Mouse (Mus musculus): Measurements from ENCODE around the gene Dmwd. TPM values are rescaled to one million over a fixed set of nuclear protein-coding genes. Genes with fewer than 3 reads are reported as not detected.

The Dmwd gene
- polyA plus RNA-seq, 1 experiment = not detected

DNA sequence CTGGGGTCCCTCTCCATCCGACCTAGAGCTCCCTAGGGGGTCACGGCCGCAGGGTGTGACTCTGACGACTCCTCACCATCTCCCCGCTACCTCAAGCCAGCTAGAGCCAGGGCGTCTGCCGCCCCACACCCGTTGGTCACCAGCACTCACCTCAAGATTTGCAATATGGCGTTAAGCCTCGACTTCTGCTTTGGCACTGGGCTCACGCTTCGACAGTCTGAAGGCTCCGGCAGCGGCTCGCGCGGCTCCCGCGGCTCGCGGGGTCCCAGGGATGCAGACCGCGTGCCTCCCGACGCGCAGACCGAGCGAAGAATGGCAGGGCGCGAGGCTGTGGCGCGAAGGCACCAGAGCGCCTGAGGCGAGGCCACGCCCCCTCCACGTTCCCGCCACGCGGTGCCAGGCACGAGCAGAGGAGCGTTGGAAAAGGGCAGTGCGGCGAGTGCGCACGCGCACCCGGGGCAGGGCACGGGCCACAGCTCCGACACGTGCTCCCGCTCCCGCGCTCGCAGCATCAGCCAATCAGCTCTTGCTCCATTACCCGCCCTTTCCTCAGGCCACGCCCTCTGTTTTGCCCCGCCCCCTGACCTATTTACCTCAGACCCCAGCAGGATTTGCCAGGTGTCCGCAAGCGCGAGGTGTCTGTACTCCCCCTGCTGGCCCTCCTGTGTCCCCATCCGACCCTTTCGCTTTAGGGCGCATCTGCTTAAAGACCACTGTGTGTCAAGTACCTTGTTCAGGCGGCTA, 42.2 kb downstream of the Dmwd start, which contains the start of gene Gm4969:
TSS of gene Gm4969 (minus strand) at position 341 of the 744 bp plus-strand sequence.
- no peak for TF ChIP-seq CTCF (IDR thresholded peaks at IDR 0.05; ENCODE audit: insufficient read depth, low read depth, low read length)
- TF ChIP-seq POLR2A (IDR thresholded peaks at IDR 0.05; ENCODE audit: insufficient read depth, low read depth, low read length) = no peak
- 21% methylated on average over 64 of the region's 64 CpGs for WGBS
- no peak within 1 kb of the TSS for H3K27ac ChIP-seq (ENCODE audit: insufficient read depth, low read depth, low read length)

GRCm38 (mm10) chr7:19119083-19119482, 43.1 kb downstream of the Dmwd start:
- Histone ChIP-seq H3K27ac (ENCODE audit: insufficient read depth, low read depth, low read length) (no peak overlapping the region), H3K4me3 (ENCODE audit: insufficient read depth, low read depth, low read length) (no peak overlapping the region), H3K4me1 (ENCODE audit: control insufficient read depth, insufficient read depth, low read length) (peaks cover 12% of the 10 kb centered on the region)
- 92% methylated on average over 8 of the region's 8 CpGs for WGBS
- TF ChIP-seq POLR2A (IDR thresholded peaks at IDR 0.05; ENCODE audit: insufficient read depth, low read depth, low read length) = no peak
- no peak for TF ChIP-seq CTCF (IDR thresholded peaks at IDR 0.05; ENCODE audit: insufficient read depth, low read depth, low read length)

More for the DNA sequence above, 42.2 kb downstream of the Dmwd start, which contains the start of gene Gm4969:
- Histone ChIP-seq H3K4me1 (ENCODE audit: control insufficient read depth, insufficient read depth, low read length) (peaks cover 12% of the 10 kb centered on the region), H3K4me3 (ENCODE audit: insufficient read depth, low read depth, low read length) (peak within 1 kb of the TSS; percentile 29)

- H3K4me1 ChIP-seq (ENCODE audit: control insufficient read depth, insufficient read depth, low read length) = peaks cover 12% of the 10 kb centered on the region
- TF ChIP-seq CTCF (IDR thresholded peaks at IDR 0.05; ENCODE audit: insufficient read depth, low read depth, low read length) (no peak), POLR2A (IDR thresholded peaks at IDR 0.05; ENCODE audit: insufficient read depth, low read depth, low read length) (peak; percentile 93)
- 2% methylated on average over 34 of the region's 34 CpGs for WGBS
- peak within 1 kb of the TSS; percentile 95 for H3K4me3 ChIP-seq (ENCODE audit: insufficient read depth, low read depth, low read length)
- H3K27ac ChIP-seq (ENCODE audit: insufficient read depth, low read depth, low read length) = 0 out of 2 replicates have a peak within 1 kb of the TSS, but pooled peaks have one; percentile 45
These were observed 43.8 kb downstream of the Dmwd start, which contains the start of gene Fbxo46 for GRCm38 (mm10) chr7:19119631-19120429. Fbxo46 (plus strand) TSS chr7:19119859.

GRCm38 (mm10) chr7:19121686-19122085, 45.7 kb downstream of the Dmwd start:
- TF ChIP-seq POLR2A (IDR thresholded peaks at IDR 0.05; ENCODE audit: insufficient read depth, low read depth, low read length) (no peak), CTCF (IDR thresholded peaks at IDR 0.05; ENCODE audit: insufficient read depth, low read depth, low read length) (no peak)
- 76% methylated on average over 4 of the region's 4 CpGs for WGBS
- Histone ChIP-seq H3K27ac (ENCODE audit: insufficient read depth, low read depth, low read length) (no peak overlapping the region), H3K4me3 (ENCODE audit: insufficient read depth, low read depth, low read length) (no peak overlapping the region), H3K4me1 (ENCODE audit: control insufficient read depth, insufficient read depth, low read length) (peaks cover 12% of the 10 kb centered on the region)

- WGBS = 84% methylated on average over 6 of the region's 6 CpGs
- Histone ChIP-seq H3K4me3 (ENCODE audit: insufficient read depth, low read depth, low read length) (no peak overlapping the region), H3K27ac (ENCODE audit: insufficient read depth, low read depth, low read length) (no peak overlapping the region), H3K4me1 (ENCODE audit: control insufficient read depth, insufficient read depth, low read length) (peaks cover 2% of the 10 kb centered on the region; the same call in 1 of the 2 replicates)
- TF ChIP-seq POLR2A (IDR thresholded peaks at IDR 0.05; ENCODE audit: insufficient read depth, low read depth, low read length) (no peak), CTCF (IDR thresholded peaks at IDR 0.05; ENCODE audit: insufficient read depth, low read depth, low read length) (no peak)
These were observed 48.7 kb downstream of the Dmwd start for GRCm38 (mm10) chr7:19124713-19125112.

GRCm38 (mm10) chr7:19127744-19128143, 51.7 kb downstream of the Dmwd start:
- 87% methylated on average over 5 of the region's 5 CpGs for WGBS
- TF ChIP-seq CTCF (IDR thresholded peaks at IDR 0.05; ENCODE audit: insufficient read depth, low read depth, low read length) (no peak), POLR2A (IDR thresholded peaks at IDR 0.05; ENCODE audit: insufficient read depth, low read depth, low read length) (no peak)
- no peak overlapping the region for H3K4me3 ChIP-seq (ENCODE audit: insufficient read depth, low read depth, low read length)
- H3K27ac ChIP-seq (ENCODE audit: insufficient read depth, low read depth, low read length) = no peak overlapping the region
- H3K4me1 ChIP-seq (ENCODE audit: control insufficient read depth, insufficient read depth, low read length) = 0 out of 2 replicates have a peak, but pooled peaks cover 7% of the 10 kb centered on the region

DNA sequence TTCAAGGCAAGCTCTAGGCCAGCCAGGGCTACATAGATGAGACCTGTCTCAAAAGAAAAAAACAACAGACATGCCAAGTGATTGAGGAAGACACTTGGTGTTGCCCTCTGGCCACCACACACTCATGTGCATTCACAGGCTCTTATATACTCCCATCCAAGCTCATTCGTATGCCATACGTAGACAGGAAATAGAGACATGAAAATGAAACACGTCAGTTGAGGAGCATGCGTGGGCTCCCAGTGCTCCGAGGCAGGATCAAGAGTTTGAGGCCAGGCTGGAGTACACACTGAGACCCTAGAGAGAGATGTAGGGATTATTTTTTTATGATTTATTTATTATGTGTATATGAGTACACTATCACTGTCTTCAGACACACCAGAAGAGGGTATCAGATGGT, 53.4 kb downstream of the Dmwd start:
- no peak for TF ChIP-seq CTCF (IDR thresholded peaks at IDR 0.05; ENCODE audit: insufficient read depth, low read depth, low read length)
- TF ChIP-seq POLR2A (IDR thresholded peaks at IDR 0.05; ENCODE audit: insufficient read depth, low read depth, low read length) = no peak
- 96% methylated on average over 5 of the region's 5 CpGs for WGBS

GRCm38 (mm10) chr7:19130657-19131056, 54.6 kb downstream of the Dmwd start:
- WGBS = 13% methylated on average over 4 of the region's 4 CpGs
- Histone ChIP-seq H3K4me3 (ENCODE audit: insufficient read depth, low read depth, low read length) (no peak overlapping the region), H3K27ac (ENCODE audit: insufficient read depth, low read depth, low read length) (peak overlapping the region; percentile 85), H3K4me1 (ENCODE audit: control insufficient read depth, insufficient read depth, low read length) (0 out of 2 replicates have a peak, but pooled peaks cover 7% of the 10 kb centered on the region)
- TF ChIP-seq POLR2A (IDR thresholded peaks at IDR 0.05; ENCODE audit: insufficient read depth, low read depth, low read length) (no peak), CTCF (IDR thresholded peaks at IDR 0.05; ENCODE audit: insufficient read depth, low read depth, low read length) (no peak)

More for the DNA sequence above, 53.4 kb downstream of the Dmwd start:
- Histone ChIP-seq H3K27ac (ENCODE audit: insufficient read depth, low read depth, low read length) (no peak overlapping the region), H3K4me1 (ENCODE audit: control insufficient read depth, insufficient read depth, low read length) (0 out of 2 replicates have a peak, but pooled peaks cover 7% of the 10 kb centered on the region), H3K4me3 (ENCODE audit: insufficient read depth, low read depth, low read length) (no peak overlapping the region)

All from olfactory bulb, adult 2 months (tissue).